Mouse (Mus musculus): ENCODE measurements at regions not wholly inside any gene's neighbourhood (a gene's known extent, or its start where the extent isn't known, plus 50 kb on each side); places are given as distances from the start of the nearest gene placed in this dataset.

DNA sequence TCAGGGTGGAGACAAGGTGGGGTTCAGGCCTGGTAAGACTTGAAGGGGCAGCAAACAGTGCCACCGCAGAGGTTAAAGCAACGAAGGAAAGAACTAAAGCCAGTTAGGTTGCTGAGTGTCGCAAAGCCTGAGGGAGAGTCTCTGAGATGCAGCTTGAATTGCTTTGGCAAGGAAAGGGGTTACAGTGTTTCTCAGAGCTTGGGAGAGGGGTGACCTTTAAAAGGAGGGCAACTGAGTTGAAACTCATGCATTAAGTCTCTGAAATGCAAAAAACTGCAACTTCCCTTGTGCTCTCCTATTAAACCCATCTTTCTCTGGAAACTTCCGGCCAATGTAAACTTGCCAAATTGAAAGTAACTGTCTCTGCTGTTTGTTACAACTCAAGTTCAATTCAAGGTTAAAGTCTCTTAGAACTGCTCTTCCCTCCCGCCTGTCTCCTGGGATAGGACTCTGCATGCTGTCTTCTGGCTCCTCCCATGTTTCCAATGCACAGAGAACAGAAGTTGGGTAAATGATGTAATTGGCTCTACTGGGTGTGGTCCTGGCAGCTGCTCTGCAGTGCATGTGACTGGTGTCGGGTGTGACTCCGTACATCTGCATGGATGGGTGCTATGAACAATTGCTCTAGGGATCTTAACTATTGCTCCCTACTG is 181.4 kb upstream of the Gas1 start:
- TF ChIP-seq POLR2A (IDR thresholded peaks at IDR 0.05; ENCODE audit: extremely low read depth, insufficient read depth, low read length) (no peak), CTCF (IDR thresholded peaks at IDR 0.05; ENCODE audit: low read depth, low read length) (no peak)

All from liver, adult 2 months (tissue).